Mouse (Mus musculus): ENCODE data around the gene Cdip1.

GRCm38 (mm10) chr16:4717866-4718265 lies 72.2 kb downstream of the Cdip1 start:
- TF ChIP-seq EP300 (IDR thresholded peaks at IDR 0.05; ENCODE audit: insufficient read depth, low read depth, low read length) = no peak
- no peak for TF ChIP-seq CTCF (IDR thresholded peaks at IDR 0.05)
